Mouse (Mus musculus): ENCODE results near the gene Ttll11. TPM values are rescaled to one million over a fixed set of nuclear protein-coding genes. Genes with fewer than 3 reads are reported as not detected.
A peak's percentile ranks its signal among the peaks of the same experiment; 100 is the strongest.

Gene Ttll11
- polyA plus RNA-seq, 1 experiment from 2014 or later = 1.3 TPM

DNA sequence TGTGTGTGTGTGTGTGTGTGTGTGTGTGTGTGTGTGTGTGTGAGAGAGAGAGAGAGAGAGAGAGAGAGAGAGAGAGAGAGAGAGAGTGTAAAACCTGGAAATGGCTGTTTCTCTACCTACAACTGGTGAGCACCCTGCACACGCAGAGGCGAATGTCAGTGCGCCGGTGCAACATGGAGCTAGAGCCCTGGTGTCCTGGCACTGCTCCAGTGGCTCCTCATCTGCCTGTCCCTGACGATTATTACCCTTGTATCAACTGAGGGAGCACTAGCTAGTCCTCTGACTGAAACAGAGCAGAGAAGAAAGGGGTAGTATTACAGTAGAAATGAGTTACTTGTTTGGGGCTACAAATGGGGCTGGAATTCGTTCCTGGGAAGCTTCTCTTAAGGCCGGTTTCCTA is 266.3 kb downstream of the Ttll11 start:
- H3K4me2 ChIP-seq (replicated peaks; ENCODE audit: low read depth, low read length) = no peak overlapping the region
- WGBS = 93% methylated on average over 7 of the region's 7 CpGs
- ATAC-seq (ENCODE audit: low FRiP score) = no peak
- no peaks in the 10 kb centered on the region for H3K27me3 ChIP-seq (ENCODE audit: control insufficient read depth, insufficient read depth, low read length)
- H3K36me3 ChIP-seq (ENCODE audit: control insufficient read depth, insufficient read depth, low read length) = peaks cover 17% of the 10 kb centered on the region
- no peaks in the 10 kb centered on the region for H3K4me1 ChIP-seq (replicated peaks; ENCODE audit: control insufficient read depth, insufficient read depth, low read length)
- H3K9me3 ChIP-seq (ENCODE audit: control insufficient read depth, low read length) = no peaks in the 10 kb centered on the region
- no peak overlapping the region for H3K27ac ChIP-seq (ENCODE audit: low read depth, low read length)
- H3K9ac ChIP-seq (ENCODE audit: low read depth, low read length) = no peak overlapping the region
- H3K4me3 ChIP-seq (ENCODE audit: low read depth, low read length) = no peak overlapping the region
- DNase-seq (ENCODE audit: low spot score) = no peak

DNA sequence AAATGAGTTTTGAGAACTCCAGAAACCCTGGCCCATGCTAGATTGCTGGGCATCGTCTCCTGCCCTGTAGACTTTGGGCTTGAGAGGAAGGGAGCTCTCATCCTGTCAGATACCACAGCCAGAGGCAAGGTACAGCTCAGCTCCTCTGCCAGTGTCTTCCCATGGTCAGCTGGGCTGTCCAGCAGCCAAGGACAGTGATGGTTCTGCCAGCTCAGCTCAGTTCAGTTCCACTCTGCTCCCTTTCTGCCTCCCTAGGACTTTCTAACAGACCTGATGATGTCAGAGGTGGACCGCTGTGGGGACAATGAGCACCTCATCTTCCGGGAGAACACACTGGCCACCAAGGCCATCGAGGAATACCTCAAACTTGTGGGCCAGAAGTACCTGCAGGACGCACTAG is 267.1 kb downstream of the Ttll11 start:
- Histone ChIP-seq H3K27ac (ENCODE audit: low read depth, low read length) (no peak overlapping the region), H3K4me1 (replicated peaks; ENCODE audit: control insufficient read depth, insufficient read depth, low read length) (no peaks in the 10 kb centered on the region), H3K4me3 (ENCODE audit: low read depth, low read length) (no peak overlapping the region), H3K9me3 (ENCODE audit: control insufficient read depth, low read length) (no peaks in the 10 kb centered on the region), H3K27me3 (ENCODE audit: control insufficient read depth, insufficient read depth, low read length) (no peaks in the 10 kb centered on the region), H3K9ac (ENCODE audit: low read depth, low read length) (no peak overlapping the region), H3K36me3 (ENCODE audit: control insufficient read depth, insufficient read depth, low read length) (peaks cover 17% of the 10 kb centered on the region), H3K4me2 (replicated peaks; ENCODE audit: low read depth, low read length) (no peak overlapping the region)
- WGBS = 94% methylated on average over 5 of the region's 5 CpGs
- no peak for DNase-seq (ENCODE audit: low spot score)
- no peak for ATAC-seq (ENCODE audit: low FRiP score)

DNA sequence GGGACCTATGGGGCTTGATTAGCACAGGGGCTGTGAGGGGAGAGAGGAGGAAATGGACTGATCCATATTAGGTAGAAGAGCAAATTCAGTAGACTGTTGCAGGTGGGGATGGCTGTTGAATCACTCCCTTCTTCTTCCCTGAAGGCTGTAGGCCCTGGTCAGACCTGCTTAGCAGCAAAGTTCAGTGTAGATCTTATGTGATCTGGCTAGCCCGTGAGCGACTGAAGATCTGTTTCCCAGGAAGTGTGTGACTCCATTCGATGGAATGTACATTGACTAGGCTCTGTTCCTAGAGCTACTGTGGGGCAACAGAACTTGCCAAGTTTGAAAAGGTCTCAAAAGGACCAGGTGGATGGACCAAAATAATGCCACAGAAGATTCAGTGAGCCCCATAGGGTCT is 276.5 kb downstream of the Ttll11 start:
- no peaks in the 10 kb centered on the region for H3K27me3 ChIP-seq (ENCODE audit: control insufficient read depth, insufficient read depth, low read length)
- H3K9ac ChIP-seq (ENCODE audit: low read depth, low read length) = no peak overlapping the region
- 96% methylated on average over 3 of the region's 3 CpGs for WGBS
- peak overlapping the region; percentile 55; the same call in 1 of the 2 replicates for H3K27ac ChIP-seq (ENCODE audit: low read depth, low read length)
- no peaks in the 10 kb centered on the region; the same call in 1 of the 2 replicates for H3K4me1 ChIP-seq (replicated peaks; ENCODE audit: control insufficient read depth, insufficient read depth, low read length)
- no peak overlapping the region for H3K4me3 ChIP-seq (ENCODE audit: low read depth, low read length)
- H3K4me2 ChIP-seq (replicated peaks; ENCODE audit: low read depth, low read length) = no peak overlapping the region
- H3K36me3 ChIP-seq (ENCODE audit: control insufficient read depth, insufficient read depth, low read length) = no peaks in the 10 kb centered on the region
- no peaks in the 10 kb centered on the region for H3K9me3 ChIP-seq (ENCODE audit: control insufficient read depth, low read length)
- no peak for DNase-seq (ENCODE audit: low spot score)
- no peak for ATAC-seq (ENCODE audit: low FRiP score)

DNA sequence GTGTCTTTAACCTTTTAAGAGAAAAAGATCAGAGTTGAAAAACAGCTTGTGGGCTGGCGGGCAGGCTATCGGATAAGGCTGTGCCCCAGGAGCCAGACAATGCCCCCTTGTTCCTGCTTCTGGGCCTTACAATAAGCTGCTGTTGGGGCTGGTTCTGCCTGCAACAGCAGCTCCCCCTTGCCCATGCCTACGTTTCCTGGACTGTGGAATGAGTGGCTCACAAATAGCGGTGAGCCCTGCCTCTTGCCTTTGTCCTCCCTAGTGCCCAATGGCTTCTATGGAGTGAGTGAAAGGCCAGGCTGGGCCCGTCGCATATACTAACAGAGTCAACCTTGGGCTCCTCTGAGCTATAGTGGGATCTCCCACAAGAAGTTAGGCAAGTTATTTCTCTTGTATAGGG is 277.1 kb downstream of the Ttll11 start:
- no peak overlapping the region for H3K4me2 ChIP-seq (replicated peaks; ENCODE audit: low read depth, low read length)
- H3K4me3 ChIP-seq (ENCODE audit: low read depth, low read length) = no peak overlapping the region
- peak overlapping the region; percentile 55; the same call in 1 of the 2 replicates for H3K27ac ChIP-seq (ENCODE audit: low read depth, low read length)
- H3K27me3 ChIP-seq (ENCODE audit: control insufficient read depth, insufficient read depth, low read length) = no peaks in the 10 kb centered on the region
- DNase-seq (ENCODE audit: low spot score) = peak; percentile 43
- no peaks in the 10 kb centered on the region for H3K36me3 ChIP-seq (ENCODE audit: control insufficient read depth, insufficient read depth, low read length)
- 46% methylated on average over 6 of the region's 6 CpGs for WGBS
- no peaks in the 10 kb centered on the region for H3K9me3 ChIP-seq (ENCODE audit: control insufficient read depth, low read length)
- no peaks in the 10 kb centered on the region; the same call in 1 of the 2 replicates for H3K4me1 ChIP-seq (replicated peaks; ENCODE audit: control insufficient read depth, insufficient read depth, low read length)
- H3K9ac ChIP-seq (ENCODE audit: low read depth, low read length) = no peak overlapping the region
- ATAC-seq (ENCODE audit: low FRiP score) = peak; percentile 55; the same call in 1 of the 2 replicates

GRCm38 (mm10) chr2:35702001-35702400 is 277.7 kb downstream of the Ttll11 start:
- H3K4me2 ChIP-seq (replicated peaks; ENCODE audit: low read depth, low read length) = no peak overlapping the region
- no peak for DNase-seq (ENCODE audit: low spot score)
- no peak overlapping the region for H3K4me3 ChIP-seq (ENCODE audit: low read depth, low read length)
- H3K27ac ChIP-seq (ENCODE audit: low read depth, low read length) = peak overlapping the region; percentile 30; the same call in 1 of the 2 replicates
- peaks cover 2% of the 10 kb centered on the region; the same call in 1 of the 2 replicates for H3K4me1 ChIP-seq (replicated peaks; ENCODE audit: control insufficient read depth, insufficient read depth, low read length)
- no peaks in the 10 kb centered on the region for H3K27me3 ChIP-seq (ENCODE audit: control insufficient read depth, insufficient read depth, low read length)
- ATAC-seq (ENCODE audit: low FRiP score) = no peak
- H3K9me3 ChIP-seq (ENCODE audit: control insufficient read depth, low read length) = no peaks in the 10 kb centered on the region
- H3K9ac ChIP-seq (ENCODE audit: low read depth, low read length) = no peak overlapping the region
- H3K36me3 ChIP-seq (ENCODE audit: control insufficient read depth, insufficient read depth, low read length) = no peaks in the 10 kb centered on the region
- 86% methylated on average over 7 of the region's 7 CpGs for WGBS

Other genes starting within 250 kb of the Ttll11 start
- gene Ndufa8, start 69.5 kb upstream of the Ttll11 start, polyA plus RNA-seq (2014; fragmentation: Nextera tagmentation; extraction: Ambion mirVana) = 196 and 198 TPM in 2 replicates
- 3.6 and 4.0 TPM in 2 replicates for gene Morn5, start 69.5 kb upstream of the Ttll11 start, polyA plus RNA-seq (2014; fragmentation: Nextera tagmentation; extraction: Ambion mirVana)
- gene Lhx6, start 125.5 kb upstream of the Ttll11 start, polyA plus RNA-seq (2014; fragmentation: Nextera tagmentation; extraction: Ambion mirVana) = 0.93 and 1.3 TPM in 2 replicates
- 29.7 and 35.9 TPM in 2 replicates for gene Mrrf, start 156.5 kb upstream of the Ttll11 start, polyA plus RNA-seq (2014; fragmentation: Nextera tagmentation; extraction: Ambion mirVana)
- gene Rbm18, start 156.9 kb upstream of the Ttll11 start, polyA plus RNA-seq (2014; fragmentation: Nextera tagmentation; extraction: Ambion mirVana) = 121 and 131 TPM in 2 replicates